Mouse (Mus musculus) bone marrow, adult 2 months (tissue): ENCODE results near the gene Gzmd.

Experiments
- CTCF ChIP-seq: fragments of 200-500 bp; IDR thresholded peaks from 2 replicates; pipeline ENCODE4 v1.5.1; 2011; ENCODE audit warnings: low read length, control low read depth; ENCODE audit not compliant: control insufficient read depth, insufficient read depth
- POLR2A ChIP-seq: fragments of 200-500 bp; IDR thresholded peaks from 2 replicates; pipeline ENCODE4 v1.6.1; 2011; ENCODE audit warnings: low read depth, mild to moderate bottlenecking, control low read depth, low read length, borderline replicate concordance; ENCODE audit not compliant: control insufficient read depth

- TF ChIP-seq CTCF (no peak), POLR2A (no peak)
Measured at GRCm38 (mm10) chr14:56085167-56085566, 47.2 kb downstream of the Gzmd start, which contains the start of gene Mcpt8.
